18 mouse cellular contexts compared by ENCODE assay signal in the genomic region with DNA sequence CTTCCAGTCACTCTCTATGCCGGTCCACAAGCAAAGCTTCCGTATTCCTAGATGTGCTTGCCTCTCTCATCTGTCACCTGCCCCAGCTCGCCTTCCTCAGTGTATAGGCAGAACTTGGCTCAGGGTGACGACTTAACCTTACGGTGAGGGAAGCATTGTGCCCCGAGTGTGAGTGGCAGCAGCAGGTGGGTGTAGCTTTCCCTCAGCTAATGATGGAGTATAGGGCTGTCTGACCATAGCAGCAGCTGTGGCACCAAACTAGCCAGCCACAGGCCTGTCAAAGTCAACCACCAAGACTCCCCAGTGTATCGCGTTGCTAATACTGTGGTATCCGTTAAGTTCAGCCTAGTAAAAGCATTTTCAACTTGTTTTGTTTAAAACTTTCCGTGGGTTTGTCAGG. TPM values are rescaled to one million over a fixed set of nuclear protein-coding genes. Genes with fewer than 3 reads are reported as not detected.
A peak's percentile ranks its signal among the peaks of the same experiment; 100 is the strongest.
DNase-seq lines count a peak whose midpoint lies in the region; ATAC-seq and TF ChIP-seq lines count a peak whose summit lies in the region.
"Had no signal": no experiment of that assay in that cellular context is flagged by ENCODE, and none has a peak within 500 bp of the region (broad histone marks: within the 10 kb centered on the region; RNA-seq: fewer than 3 reads in every experiment).

No protein-coding gene starts in this region.

- TF ChIP-seq CTCF in gastrocnemius, adult 2 months (IDR thresholded peaks at IDR 0.05): no peak
- no peak for TF ChIP-seq CTCF in midbrain, postnatal 0 days (IDR thresholded peaks at IDR 0.05)

- H3K4me1 ChIP-seq in midbrain, embryonic 10.5 days: peaks cover 19% of the 10 kb centered on the region
- H3K4me1 ChIP-seq in midbrain, postnatal 0 days (ENCODE audit: insufficient read depth, low read length): no peaks in the 10 kb centered on the region
- peaks cover 6% of the 10 kb centered on the region; the same call in 1 of the 2 replicates for H3K4me1 ChIP-seq in limb, embryonic 13.5 days
- peaks cover 13% of the 10 kb centered on the region; the same call in 1 of the 2 replicates for H3K4me1 ChIP-seq in forebrain, embryonic 13.5 days

- H3K36me3 ChIP-seq in midbrain, embryonic 10.5 days: peaks cover 81% of the 10 kb centered on the region
- H3K36me3 ChIP-seq in midbrain, postnatal 0 days (ENCODE audit: insufficient read depth, low read length): peaks cover 23% of the 10 kb centered on the region; the same call in 1 of the 2 replicates
- H3K36me3 ChIP-seq in limb, embryonic 13.5 days: peaks cover 47% of the 10 kb centered on the region
- peaks cover 22% of the 10 kb centered on the region; the same call in 1 of the 2 replicates for H3K36me3 ChIP-seq in forebrain, embryonic 13.5 days (ENCODE audit: poor library complexity, severe bottlenecking)
- H3K36me3 ChIP-seq: forebrain, embryonic 15.5 days had no signal

- intact Hi-C loops in gastrocnemius, adult 2 months (cut with DNase I): no loop called here

- H3K9ac ChIP-seq in midbrain, postnatal 0 days (replicated peaks; ENCODE audit: low read length, poor library complexity, severe bottlenecking): no peak overlapping the region
- no peak overlapping the region for H3K9ac ChIP-seq in limb, embryonic 13.5 days
- H3K9ac ChIP-seq in forebrain, embryonic 13.5 days: no peak overlapping the region
- H3K9ac ChIP-seq: forebrain, embryonic 15.5 days; hindbrain, embryonic 12.5 days had no signal

- no peaks in the 10 kb centered on the region for H3K27me3 ChIP-seq in midbrain, embryonic 10.5 days (ENCODE audit: low read depth, poor library complexity, severe bottlenecking)
- no peaks in the 10 kb centered on the region for H3K27me3 ChIP-seq in midbrain, postnatal 0 days (ENCODE audit: insufficient read depth, low read length)
- H3K27me3 ChIP-seq in limb, embryonic 13.5 days: no peaks in the 10 kb centered on the region
- H3K27me3 ChIP-seq in forebrain, embryonic 13.5 days: no peaks in the 10 kb centered on the region
- H3K27me3 ChIP-seq: forebrain, embryonic 15.5 days; hindbrain, embryonic 12.5 days; megakaryocyte, embryonic 14.5 days; Patski had no signal

- ATAC-seq in midbrain, postnatal 0 days (ENCODE audit: low FRiP score): no peak
- peak; percentile 85 for ATAC-seq in limb, embryonic 13.5 days (ENCODE audit: low FRiP score, low read depth)
- ATAC-seq in forebrain, embryonic 13.5 days: no peak
- ATAC-seq: forebrain, embryonic 15.5 days; midbrain, embryonic 16.5 days; Patski had no signal

- peak overlapping the region; percentile 46; the same call in 1 of the 2 replicates for H3K27ac ChIP-seq in gastrocnemius, adult 2 months
- H3K27ac ChIP-seq in midbrain, embryonic 10.5 days (replicated peaks): 0 out of 2 replicates have a peak overlapping the region, but pooled peaks have one; percentile 6
- H3K27ac ChIP-seq in midbrain, postnatal 0 days (ENCODE audit: low read depth, low read length): no peak overlapping the region
- H3K27ac ChIP-seq in limb, embryonic 13.5 days: no peak overlapping the region; the same call in 1 of the 2 replicates
- H3K27ac ChIP-seq in forebrain, embryonic 13.5 days: no peak overlapping the region
- H3K27ac ChIP-seq: forebrain, embryonic 15.5 days had no signal

- no peak overlapping the region for H3K4me3 ChIP-seq in gastrocnemius, adult 2 months
- H3K4me3 ChIP-seq in midbrain, embryonic 10.5 days: no peak overlapping the region
- H3K4me3 ChIP-seq in midbrain, postnatal 0 days (ENCODE audit: low read depth, low read length): no peak overlapping the region
- H3K4me3 ChIP-seq in limb, embryonic 13.5 days: no peak overlapping the region
- no peak overlapping the region for H3K4me3 ChIP-seq in forebrain, embryonic 13.5 days
- H3K4me3 ChIP-seq: forebrain, embryonic 15.5 days; hindbrain, embryonic 12.5 days; megakaryocyte, embryonic 14.5 days had no signal

- 90% methylated on average over 10 of the region's 10 CpGs for WGBS in midbrain, embryonic 10.5 days
- 86% methylated on average over 10 of the region's 10 CpGs for WGBS in midbrain, postnatal 0 days
- 81% methylated on average over 10 of the region's 10 CpGs for WGBS in limb, embryonic 13.5 days
- 85% methylated on average over 10 of the region's 10 CpGs for WGBS in forebrain, embryonic 13.5 days

- DNase-seq in gastrocnemius, adult 2 months: peak; percentile 36
- no peak for DNase-seq in gastrocnemius, adult 8-10 months (ENCODE audit: low spot score in 2 of 2)
- no peak for DNase-seq in midbrain, embryonic 10.5 days (ENCODE audit: low spot score)
- no peak for DNase-seq in midbrain, postnatal 0 days (ENCODE audit: low spot score)
- DNase-seq in retina, postnatal 1 day: no peak
- DNase-seq: adrenal gland, adult 8-10 months; cerebellum, adult 9-10 months; kidney, adult 8-10 months; kidney, postnatal 36 days; layer of hippocampus, adult 9-11 months; lung, postnatal 10 days had no signal

- H3K9me3 ChIP-seq in midbrain, embryonic 10.5 days (replicated peaks): no peaks in the 10 kb centered on the region
- no peaks in the 10 kb centered on the region for H3K9me3 ChIP-seq in midbrain, postnatal 0 days (ENCODE audit: low read length)
- H3K9me3 ChIP-seq in limb, embryonic 13.5 days: no peaks in the 10 kb centered on the region
- H3K9me3 ChIP-seq in forebrain, embryonic 13.5 days (replicated peaks): no peaks in the 10 kb centered on the region
- H3K9me3 ChIP-seq: forebrain, embryonic 15.5 days; hindbrain, embryonic 12.5 days; megakaryocyte, embryonic 14.5 days had no signal

- H3K4me2 ChIP-seq in midbrain, postnatal 0 days (ENCODE audit: low read depth, low read length, poor library complexity, severe bottlenecking): no peak overlapping the region
- H3K4me2 ChIP-seq in limb, embryonic 13.5 days (replicated peaks): no peak overlapping the region
- no peak overlapping the region for H3K4me2 ChIP-seq in forebrain, embryonic 13.5 days
- H3K4me2 ChIP-seq: forebrain, embryonic 15.5 days; hindbrain, embryonic 12.5 days had no signal

RNA-seq across cellular contexts. Expression of a gene that starts 9.6 kb away (rescaled TPM):
- total RNA-seq in gastrocnemius, adult 2 months (2021): 1 to 10 TPM; 6.4 to 7.3 TPM
- 1 to 10 TPM; 6.1 to 6.6 (median 6.2) TPM for total RNA-seq in gastrocnemius, adult 8-10 months (2022)
- 34.3 and 36.6 TPM in 2 replicates for polyA plus RNA-seq in midbrain, embryonic 10.5 days (2016; fragmentation: Nextera tagmentation; extraction: Ambion mirVana)
- 23.8 and 25.6 TPM in 2 replicates for total RNA-seq in midbrain, postnatal 0 days (2014; rRNA removed)
- polyA plus RNA-seq in midbrain, postnatal 0 days (2015; fragmentation: Nextera tagmentation; extraction: Ambion mirVana): 21.1 and 21.5 TPM in 2 replicates
- 25.5 and 25.6 TPM in 2 replicates for polyA plus RNA-seq in limb, embryonic 13.5 days (2015; fragmentation: Nextera tagmentation; extraction: Ambion mirVana)
- polyA plus RNA-seq in forebrain, embryonic 13.5 days (2015; fragmentation: Nextera tagmentation; extraction: Ambion mirVana): 18.3 and 20.3 TPM in 2 replicates

Comparison
In these comparisons a context has a peak if more than half of its experiments do, and no peak if none do; other contexts are left out.
1. H3K27ac ChIP-seq: peak in gastrocnemius, adult 2 months (single experiment) and midbrain, embryonic 10.5 days (single experiment); none in midbrain, postnatal 0 days (single experiment), limb, embryonic 13.5 days (single experiment) and forebrain, embryonic 13.5 days (single experiment).